Mouse (Mus musculus) retina, embryonic 14.5 days (tissue): ENCODE data around the gene Kdm4a.

Experiments
- DNase-seq: peaks from one replicate; pipeline ENCODE4 v3.0.0-alpha.2; 2015; ENCODE audit warnings: low spot score

The Kdm4a gene

DNA sequence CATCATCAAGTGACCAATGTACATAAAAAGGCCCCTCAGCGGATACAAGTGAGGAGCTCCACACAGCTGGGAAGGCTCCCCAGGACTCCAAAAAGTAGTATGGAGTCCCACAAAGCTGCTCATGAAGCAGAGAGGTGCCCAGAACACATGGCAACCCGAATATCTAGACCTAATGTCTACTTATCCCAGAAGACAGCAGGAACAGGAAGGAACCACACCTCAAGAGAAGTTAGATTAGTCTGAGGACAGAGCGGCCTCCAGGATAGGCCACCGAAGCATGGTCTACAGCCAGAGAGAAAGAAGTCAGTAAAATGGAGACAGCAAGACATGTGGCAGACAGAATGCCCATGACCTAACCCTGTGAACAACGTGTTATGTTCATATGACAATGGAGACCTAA is 25.0 kb downstream of the Kdm4a start:
- DNase-seq: no peak

DNA sequence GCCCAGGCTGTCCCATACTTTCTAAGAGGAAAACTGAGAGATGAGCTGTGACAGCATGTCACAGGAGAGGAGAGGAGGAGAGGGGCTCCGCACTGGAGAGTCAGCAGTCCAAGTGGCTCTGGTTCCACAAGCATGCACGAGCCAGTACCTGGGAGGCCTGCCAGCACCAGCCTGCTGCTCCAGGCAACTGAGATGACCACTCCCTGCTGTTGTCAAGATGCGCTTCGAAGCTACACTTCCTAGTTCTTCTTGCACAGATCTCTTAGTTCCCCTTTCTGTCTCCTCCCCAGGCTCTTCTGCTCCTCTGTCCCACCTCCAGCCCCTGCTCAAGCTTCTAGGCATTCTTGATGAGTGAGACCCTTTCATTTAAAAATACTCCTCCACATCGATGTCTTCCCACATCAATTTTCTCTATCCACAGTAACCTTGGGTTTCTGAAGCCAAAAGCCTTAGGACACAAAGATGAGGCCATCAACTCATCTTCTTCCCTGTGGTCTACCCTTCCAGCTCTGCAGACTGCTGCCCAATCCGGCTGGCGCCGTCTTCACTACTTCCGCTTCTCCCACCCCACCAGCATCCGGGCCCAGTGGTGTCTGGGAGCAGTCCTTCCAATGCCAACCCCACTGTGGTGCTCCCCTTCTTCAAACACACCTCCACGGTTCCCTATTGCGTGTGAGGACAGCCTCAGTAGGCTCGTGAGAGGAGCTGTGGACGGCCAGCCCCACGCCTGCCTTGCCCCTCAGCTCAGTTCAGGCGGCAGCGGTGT is 27.6 kb downstream of the Kdm4a start:
- DNase-seq: no peak

GRCm38 (mm10) chr4:118150804-118151203 is 29.0 kb downstream of the Kdm4a start:
- DNase-seq: no peak

DNA sequence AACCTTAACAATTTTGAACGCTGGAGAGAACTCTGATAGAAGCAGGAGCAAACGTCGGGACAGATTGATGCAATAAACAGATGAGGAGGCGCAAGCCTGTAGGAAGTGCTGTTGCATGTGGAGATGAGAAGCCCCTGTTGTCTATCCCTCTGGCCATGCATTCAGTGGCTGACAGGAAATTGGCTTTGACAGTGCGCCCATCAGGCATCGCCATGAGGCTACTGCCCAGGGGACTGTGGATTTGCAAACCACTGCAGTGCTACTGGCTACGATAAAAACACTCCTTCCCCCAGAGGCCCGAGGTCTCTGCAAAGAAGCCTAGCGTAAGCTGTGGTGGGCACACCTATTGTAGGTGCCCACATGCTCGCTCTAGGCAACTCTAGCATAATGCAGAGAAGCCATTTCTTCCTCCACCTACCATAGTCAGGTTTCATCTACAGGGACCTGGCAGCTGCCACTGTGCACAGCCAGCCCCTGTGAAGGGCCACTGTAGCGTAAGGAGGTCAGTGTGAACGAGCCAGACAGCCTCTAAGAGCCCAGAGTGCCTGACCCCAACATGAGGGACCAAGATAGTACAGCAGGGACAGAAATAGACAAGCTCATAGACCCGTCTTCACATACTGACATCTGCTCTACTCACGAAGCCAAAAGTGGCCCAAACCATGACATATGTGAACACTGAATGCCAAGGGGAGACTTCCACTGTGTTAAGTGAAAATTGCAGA is 29.7 kb downstream of the Kdm4a start:
- DNase-seq: peak; percentile 60

DNA sequence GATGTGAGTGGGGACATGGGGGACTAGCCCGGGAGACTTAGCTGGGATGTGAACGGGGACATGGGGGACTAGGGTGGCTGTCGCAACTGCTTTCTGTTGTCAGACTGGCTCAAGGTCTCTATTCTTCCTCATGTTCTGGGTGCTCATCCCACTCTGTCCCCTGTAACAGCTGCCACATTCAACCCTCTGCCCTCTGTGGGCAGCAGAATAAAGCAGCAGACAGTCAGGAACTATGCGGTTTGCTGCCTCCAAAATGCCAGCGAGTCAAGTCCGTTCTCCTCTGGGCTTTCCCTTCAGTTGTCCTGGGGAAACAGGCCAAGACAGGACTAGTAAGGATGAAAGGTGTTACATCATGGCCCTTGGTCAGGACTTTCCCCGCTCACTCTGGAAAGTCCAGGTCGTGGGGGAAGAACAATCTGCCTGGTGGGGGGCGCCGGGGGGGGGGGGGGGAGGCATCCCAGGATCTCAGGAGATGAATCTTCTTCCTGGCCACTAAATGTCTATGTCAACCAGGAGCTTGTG is 30.7 kb downstream of the Kdm4a start:
- DNase-seq: no peak

- no peak for DNase-seq
Measured at GRCm38 (mm10) chr4:118148317-118148687, 31.5 kb downstream of the Kdm4a start.

GRCm38 (mm10) chr4:118147547-118148316 is 32.1 kb downstream of the Kdm4a start:
- DNase-seq: no peak

DNA sequence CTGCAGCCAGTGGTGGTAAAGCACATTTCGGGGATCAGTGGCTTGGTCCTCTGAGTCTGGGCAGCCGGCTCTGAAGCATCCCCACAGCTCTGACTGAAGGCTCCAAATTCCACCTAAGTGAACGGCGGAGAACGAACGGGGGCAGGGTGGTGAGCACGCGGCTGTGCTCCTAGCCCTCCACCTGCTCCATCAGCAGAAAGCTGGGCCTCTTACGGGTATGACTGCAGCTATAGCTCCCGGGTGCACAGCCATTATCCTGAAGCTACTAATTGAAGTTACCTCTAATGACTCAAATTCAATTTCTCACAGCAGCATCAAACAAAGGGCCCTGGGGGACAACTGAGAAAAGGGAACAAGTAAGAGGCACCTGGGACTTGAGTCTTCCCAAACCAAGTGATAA is 32.8 kb downstream of the Kdm4a start:
- DNase-seq: no peak

DNA sequence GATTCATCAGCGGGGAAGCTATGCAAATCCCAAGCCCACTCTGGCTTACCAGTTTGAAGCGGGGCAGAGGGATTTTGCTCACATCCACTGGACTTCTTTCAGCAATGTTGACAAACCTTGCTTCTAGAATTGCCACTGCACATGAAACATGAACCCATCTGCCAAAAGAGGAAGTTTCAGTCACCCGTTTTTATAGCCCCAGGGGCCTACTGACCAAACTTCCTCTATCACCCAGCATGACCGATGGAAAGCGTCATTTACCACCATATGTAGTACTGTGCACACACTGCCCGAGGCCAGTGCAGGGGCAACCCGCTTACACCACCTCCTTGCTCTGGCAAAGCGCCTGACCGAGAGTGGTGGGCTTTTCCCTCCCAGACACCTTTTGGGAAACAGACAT is 35.5 kb downstream of the Kdm4a start:
- no peak for DNase-seq

- DNase-seq: no peak
Measured at GRCm38 (mm10) chr4:118143679-118144078, 36.2 kb downstream of the Kdm4a start.

DNA sequence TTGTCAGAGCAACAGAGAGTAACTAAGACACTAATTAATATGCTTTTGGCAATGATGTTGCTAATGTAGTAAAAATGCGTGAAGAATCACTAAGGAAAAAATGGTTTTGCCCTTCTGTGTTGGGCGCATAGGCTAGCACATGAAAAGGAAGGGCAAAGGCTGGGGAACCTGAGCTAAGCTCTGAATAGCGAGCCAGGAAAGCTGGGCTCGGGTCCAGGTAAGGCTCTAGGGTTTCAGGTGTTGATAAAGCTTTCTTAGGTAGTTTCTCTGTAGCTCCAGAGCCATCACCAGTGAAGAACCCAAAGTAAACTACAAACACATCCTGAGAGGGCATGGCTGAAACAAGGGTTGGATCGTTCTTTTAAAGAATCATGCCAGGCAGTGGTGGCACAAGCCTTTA is 38.3 kb downstream of the Kdm4a start:
- no peak for DNase-seq

GRCm38 (mm10) chr4:118138891-118139290 is 41.0 kb downstream of the Kdm4a start:
- no peak for DNase-seq

- DNase-seq: no peak
Measured at GRCm38 (mm10) chr4:118137857-118138256, 42.0 kb downstream of the Kdm4a start.

- DNase-seq: no peak
Measured at GRCm38 (mm10) chr4:118137311-118137710, 42.5 kb downstream of the Kdm4a start.

GRCm38 (mm10) chr4:118135414-118135813 is 44.4 kb downstream of the Kdm4a start:
- no peak for DNase-seq

- DNase-seq: peak; percentile 97
Measured at GRCm38 (mm10) chr4:118134485-118135365, 45.1 kb downstream of the Kdm4a start, which contains the start of gene St3gal3. TSS of gene St3gal3 (minus strand) at chr4:118134914.

DNA sequence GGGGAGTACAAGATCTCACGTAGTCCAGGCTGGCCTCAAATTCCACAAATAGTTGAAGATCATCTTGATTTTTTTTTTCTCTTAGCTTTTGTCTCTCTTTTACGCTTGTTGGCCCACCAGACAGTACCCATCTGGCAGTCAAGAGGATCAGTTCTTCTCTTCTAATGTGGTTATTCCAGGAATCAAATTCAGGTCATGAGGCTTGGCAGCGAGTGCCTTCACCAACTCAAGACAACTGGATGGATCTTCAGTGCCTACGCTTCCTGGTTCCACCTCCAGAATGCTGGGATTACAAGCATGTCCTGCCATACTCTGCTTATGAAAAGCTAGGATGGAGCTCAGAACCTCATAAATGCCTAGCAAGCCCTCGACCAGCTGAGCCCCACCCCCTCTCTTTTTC is 48.5 kb downstream of the Kdm4a start:
- no peak for DNase-seq

GRCm38 (mm10) chr4:118123030-118123704 is 56.7 kb downstream of the Kdm4a start:
- DNase-seq: no peak

GRCm38 (mm10) chr4:118122078-118122477 is 57.8 kb downstream of the Kdm4a start:
- DNase-seq: no peak

DNA sequence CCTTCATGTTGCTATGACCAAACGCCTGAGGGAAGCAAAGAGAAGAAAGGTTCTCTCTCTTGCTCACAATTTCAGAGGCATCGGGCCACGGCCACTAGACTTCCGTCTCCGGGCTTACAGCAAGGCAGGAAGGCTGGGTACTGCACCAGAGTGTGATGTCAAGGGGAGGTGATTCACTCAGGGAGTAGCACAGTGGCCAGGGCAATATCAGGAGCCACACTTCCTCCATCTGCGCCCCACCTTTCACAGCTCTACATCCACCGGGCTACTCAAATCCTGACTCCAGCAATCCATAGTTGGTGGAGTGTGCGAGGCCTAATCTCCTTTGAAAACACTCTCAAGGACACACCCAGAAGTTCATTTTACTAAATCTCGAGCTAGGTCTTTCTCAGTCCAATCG is 62.3 kb downstream of the Kdm4a start:
- no peak for DNase-seq

- DNase-seq: no peak
Measured at GRCm38 (mm10) chr4:118116098-118116497, 63.7 kb downstream of the Kdm4a start.
